Mouse (Mus musculus): Measurements from ENCODE around the gene Tbc1d1. TPM values are rescaled to one million over a fixed set of nuclear protein-coding genes. Genes with fewer than 3 reads are reported as not detected.

Tbc1d1 gene
- polyA plus RNA-seq, 1 experiment from 2014 or later: 11.5 TPM

DNA sequence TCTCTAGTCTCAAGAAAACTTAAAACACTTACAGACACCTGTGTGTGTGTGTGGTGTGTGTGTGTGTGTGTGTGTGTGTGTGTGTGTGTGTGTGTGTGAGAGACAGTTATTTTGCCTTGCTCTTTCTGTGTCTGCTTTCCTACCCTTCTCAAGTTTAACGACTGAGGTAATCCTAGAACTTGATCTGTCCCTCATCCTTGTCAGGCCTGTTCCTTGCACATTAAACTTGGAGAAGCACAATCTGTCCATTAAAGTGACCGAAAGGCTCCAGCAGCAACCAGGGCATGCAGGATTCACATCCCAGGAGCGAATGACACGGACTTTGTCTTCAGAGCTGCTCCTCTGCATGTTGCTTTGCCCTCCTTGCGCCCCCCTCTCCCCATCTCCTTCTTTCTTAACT, 6.5 kb downstream of the Tbc1d1 start:
- H3K4me2 ChIP-seq (replicated peaks; ENCODE audit: low read depth): no peak overlapping the region
- H3K9me3 ChIP-seq (ENCODE audit: control insufficient read depth, low read length): no peaks in the 10 kb centered on the region
- WGBS: 89% methylated on average over 5 of the region's 5 CpGs
- no peak overlapping the region for H3K9ac ChIP-seq (ENCODE audit: low read length)
- DNase-seq (ENCODE audit: low spot score): no peak
- H3K4me1 ChIP-seq (replicated peaks; ENCODE audit: control insufficient read depth, insufficient read depth): no peaks in the 10 kb centered on the region; the same call in 1 of the 2 replicates
- no peak overlapping the region for H3K27ac ChIP-seq (replicated peaks)
- TF ChIP-seq CTCF (IDR thresholded peaks at IDR 0.05; ENCODE audit: low read depth): no peak
- no peak for TF ChIP-seq EP300 (optimal IDR thresholded peaks at IDR 0.05)
- ATAC-seq (ENCODE audit: low FRiP score, low TSS enrichment): no peak
- H3K27me3 ChIP-seq (ENCODE audit: control insufficient read depth, insufficient read depth, low read length): no peaks in the 10 kb centered on the region
- no peaks in the 10 kb centered on the region for H3K36me3 ChIP-seq (ENCODE audit: control insufficient read depth, insufficient read depth, low read length)
- H3K4me3 ChIP-seq (ENCODE audit: low read depth, low read length): no peak overlapping the region

DNA sequence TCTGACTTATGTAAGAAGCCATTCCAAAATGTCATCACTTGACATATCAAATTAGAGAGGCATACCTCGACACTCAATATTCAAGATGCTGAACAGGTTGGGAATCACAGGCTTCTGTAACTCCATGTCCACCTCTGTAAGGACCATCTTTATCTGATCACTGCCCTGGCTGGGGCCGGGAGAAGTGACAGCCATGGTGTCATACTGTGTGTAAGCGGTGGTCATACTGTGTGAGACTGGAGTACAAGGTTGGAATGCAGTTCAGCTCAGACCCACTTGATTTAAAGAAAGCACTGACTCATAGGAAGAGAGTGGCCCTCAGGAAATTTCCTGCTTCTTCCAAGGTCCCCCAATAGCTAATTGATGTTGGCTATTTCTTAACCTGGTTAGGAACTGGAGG, 8.3 kb downstream of the Tbc1d1 start:
- no peak for DNase-seq (ENCODE audit: low spot score)
- no peak overlapping the region for H3K4me2 ChIP-seq (replicated peaks; ENCODE audit: low read depth)
- H3K9me3 ChIP-seq (ENCODE audit: control insufficient read depth, low read length): no peaks in the 10 kb centered on the region
- no peak overlapping the region for H3K9ac ChIP-seq (ENCODE audit: low read length)
- no peaks in the 10 kb centered on the region for H3K27me3 ChIP-seq (ENCODE audit: control insufficient read depth, insufficient read depth, low read length)
- no peak overlapping the region for H3K4me3 ChIP-seq (ENCODE audit: low read depth, low read length)
- TF ChIP-seq CTCF (IDR thresholded peaks at IDR 0.05; ENCODE audit: low read depth) (no peak), EP300 (optimal IDR thresholded peaks at IDR 0.05) (no peak)
- no peaks in the 10 kb centered on the region; the same call in 1 of the 2 replicates for H3K4me1 ChIP-seq (replicated peaks; ENCODE audit: control insufficient read depth, insufficient read depth)
- WGBS: 92% methylated on average over 3 of the region's 3 CpGs
- H3K27ac ChIP-seq (replicated peaks): no peak overlapping the region
- no peaks in the 10 kb centered on the region for H3K36me3 ChIP-seq (ENCODE audit: control insufficient read depth, insufficient read depth, low read length)
- no peak for ATAC-seq (ENCODE audit: low FRiP score, low TSS enrichment)

DNA sequence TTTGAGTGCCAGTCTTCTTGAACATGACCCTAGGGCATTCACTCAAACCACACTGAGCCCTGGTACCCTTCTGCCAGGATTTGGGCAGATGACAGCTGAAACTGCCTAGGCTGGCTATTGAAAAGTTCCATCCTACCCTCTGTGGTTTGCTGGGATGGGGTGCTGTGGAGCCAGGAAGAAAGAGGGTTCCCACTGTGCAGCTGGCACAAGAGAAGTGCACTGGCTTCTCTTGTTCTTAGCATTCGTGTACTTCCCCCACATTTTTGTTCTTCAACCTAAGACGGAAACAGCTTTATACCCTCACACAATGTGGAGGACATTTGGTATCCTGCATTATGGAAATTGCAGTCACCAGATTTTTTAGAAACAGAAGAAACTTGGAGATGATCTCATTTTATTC, 9.7 kb downstream of the Tbc1d1 start:
- Histone ChIP-seq H3K4me1 (replicated peaks; ENCODE audit: control insufficient read depth, insufficient read depth) (no peaks in the 10 kb centered on the region; the same call in 1 of the 2 replicates), H3K27ac (replicated peaks) (no peak overlapping the region), H3K4me3 (ENCODE audit: low read depth, low read length) (no peak overlapping the region), H3K36me3 (ENCODE audit: control insufficient read depth, insufficient read depth, low read length) (no peaks in the 10 kb centered on the region), H3K4me2 (replicated peaks; ENCODE audit: low read depth) (no peak overlapping the region), H3K27me3 (ENCODE audit: control insufficient read depth, insufficient read depth, low read length) (no peaks in the 10 kb centered on the region), H3K9me3 (ENCODE audit: control insufficient read depth, low read length) (no peaks in the 10 kb centered on the region), H3K9ac (ENCODE audit: low read length) (no peak overlapping the region)
- 76% methylated on average over 2 of the region's 2 CpGs for WGBS
- ATAC-seq (ENCODE audit: low FRiP score, low TSS enrichment) (no peak), DNase-seq (ENCODE audit: low spot score) (no peak)
- no peak for TF ChIP-seq CTCF (IDR thresholded peaks at IDR 0.05; ENCODE audit: low read depth)

DNA sequence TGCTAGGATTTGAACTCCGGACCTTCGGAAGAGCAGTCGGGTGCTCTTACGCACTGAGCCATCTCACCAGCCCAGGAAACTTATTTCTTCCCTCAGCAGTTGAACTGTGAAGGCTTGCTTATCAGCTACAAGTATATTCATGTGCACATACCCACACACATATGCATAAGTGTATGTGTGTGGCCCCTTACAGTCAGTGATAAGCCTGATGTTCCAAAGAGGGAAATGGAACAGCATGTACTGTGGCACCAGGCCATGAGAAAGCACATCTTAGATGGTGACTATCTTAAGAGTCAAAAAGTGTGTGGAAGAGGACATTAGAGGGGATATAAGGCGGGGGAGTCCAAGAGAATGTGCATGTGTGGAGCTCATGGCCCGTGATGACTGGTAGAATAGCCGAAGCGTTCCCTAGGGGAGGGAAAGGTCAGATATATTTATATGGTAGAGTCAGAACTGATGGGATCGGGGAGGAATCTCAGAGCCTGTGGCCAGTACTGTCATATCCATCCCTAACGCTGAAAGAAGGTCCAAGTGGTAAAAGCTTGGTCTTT, 13.0 kb downstream of the Tbc1d1 start:
- no peak for TF ChIP-seq EP300 (optimal IDR thresholded peaks at IDR 0.05)
- H3K4me1 ChIP-seq (replicated peaks; ENCODE audit: control insufficient read depth, insufficient read depth): no peaks in the 10 kb centered on the region
- WGBS: 90% methylated on average over 10 of the region's 10 CpGs
- H3K4me2 ChIP-seq (replicated peaks; ENCODE audit: low read depth): no peak overlapping the region
- H3K27ac ChIP-seq (replicated peaks): no peak overlapping the region
- no peak for ATAC-seq (ENCODE audit: low FRiP score, low TSS enrichment)
- no peak for DNase-seq (ENCODE audit: low spot score)
- no peak overlapping the region for H3K9ac ChIP-seq (ENCODE audit: low read length)
- H3K4me3 ChIP-seq (ENCODE audit: low read depth, low read length): no peak overlapping the region
- no peaks in the 10 kb centered on the region for H3K27me3 ChIP-seq (ENCODE audit: control insufficient read depth, insufficient read depth, low read length)
- H3K36me3 ChIP-seq (ENCODE audit: control insufficient read depth, insufficient read depth, low read length): no peaks in the 10 kb centered on the region
- H3K9me3 ChIP-seq (ENCODE audit: control insufficient read depth, low read length): no peaks in the 10 kb centered on the region

DNA sequence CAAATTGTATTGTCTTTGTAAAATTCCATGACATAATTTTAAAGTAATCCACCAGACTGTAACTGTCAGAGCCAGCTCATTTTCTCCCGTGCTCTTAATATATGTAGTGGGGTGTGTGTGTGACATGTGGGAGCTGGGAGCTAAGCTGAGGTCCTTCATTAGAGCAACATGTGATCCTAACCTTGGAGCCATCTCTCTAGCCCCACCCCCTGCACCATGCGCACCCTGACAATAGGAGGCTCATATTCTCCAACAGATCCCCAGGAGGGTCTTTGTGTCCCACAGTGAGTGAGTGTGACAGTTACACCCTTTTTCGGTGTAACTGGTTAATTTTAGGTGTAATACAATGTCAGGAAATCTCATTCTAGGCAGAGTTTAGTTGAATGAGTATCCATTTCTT, 16.8 kb downstream of the Tbc1d1 start:
- no peaks in the 10 kb centered on the region for H3K36me3 ChIP-seq (ENCODE audit: control insufficient read depth, insufficient read depth, low read length)
- H3K9me3 ChIP-seq (ENCODE audit: control insufficient read depth, low read length): no peaks in the 10 kb centered on the region
- DNase-seq (ENCODE audit: low spot score): no peak
- 75% methylated on average over 3 of the region's 3 CpGs for WGBS
- no peak overlapping the region for H3K27ac ChIP-seq (replicated peaks)
- no peaks in the 10 kb centered on the region for H3K4me1 ChIP-seq (replicated peaks; ENCODE audit: control insufficient read depth, insufficient read depth)
- H3K27me3 ChIP-seq (ENCODE audit: control insufficient read depth, insufficient read depth, low read length): no peaks in the 10 kb centered on the region
- no peak for ATAC-seq (ENCODE audit: low FRiP score, low TSS enrichment)
- no peak overlapping the region for H3K4me2 ChIP-seq (replicated peaks; ENCODE audit: low read depth)
- no peak overlapping the region for H3K4me3 ChIP-seq (ENCODE audit: low read depth, low read length)
- no peak overlapping the region for H3K9ac ChIP-seq (ENCODE audit: low read length)
- TF ChIP-seq EP300 (optimal IDR thresholded peaks at IDR 0.05) (no peak), CTCF (IDR thresholded peaks at IDR 0.05; ENCODE audit: low read depth) (no peak)

DNA sequence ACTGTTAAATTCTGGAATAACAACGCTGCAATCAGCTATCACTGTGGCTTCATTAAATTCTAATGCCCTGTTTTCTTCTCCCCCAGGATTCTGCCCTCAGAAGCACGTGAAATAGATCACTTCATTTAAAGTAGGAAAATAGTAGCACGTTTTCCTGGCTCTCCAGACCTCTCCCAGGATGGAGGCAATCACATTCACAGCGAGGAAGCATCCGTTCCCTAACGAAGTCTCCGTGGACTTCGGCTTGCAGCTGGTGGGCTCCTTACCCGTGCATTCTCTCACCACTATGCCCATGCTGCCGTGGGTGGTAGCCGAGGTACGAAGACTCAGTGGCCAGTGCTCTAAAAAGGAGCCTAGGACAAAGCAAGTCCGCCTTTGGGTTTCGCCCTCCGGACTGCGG, 17.2 kb downstream of the Tbc1d1 start:
- no peaks in the 10 kb centered on the region for H3K9me3 ChIP-seq (ENCODE audit: control insufficient read depth, low read length)
- no peaks in the 10 kb centered on the region for H3K27me3 ChIP-seq (ENCODE audit: control insufficient read depth, insufficient read depth, low read length)
- DNase-seq (ENCODE audit: low spot score) (no peak), ATAC-seq (ENCODE audit: low FRiP score, low TSS enrichment) (no peak)
- no peak overlapping the region for H3K27ac ChIP-seq (replicated peaks)
- 83% methylated on average over 16 of the region's 16 CpGs for whole genome bisulfite sequencing
- no peak overlapping the region for H3K4me3 ChIP-seq (ENCODE audit: low read depth, low read length)
- H3K4me1 ChIP-seq (replicated peaks; ENCODE audit: control insufficient read depth, insufficient read depth): no peaks in the 10 kb centered on the region
- no peak for TF ChIP-seq EP300 (optimal IDR thresholded peaks at IDR 0.05)
- no peak for TF ChIP-seq CTCF (IDR thresholded peaks at IDR 0.05; ENCODE audit: low read depth)
- H3K9ac ChIP-seq (ENCODE audit: low read length): no peak overlapping the region
- no peaks in the 10 kb centered on the region for H3K36me3 ChIP-seq (ENCODE audit: control insufficient read depth, insufficient read depth, low read length)
- no peak overlapping the region for H3K4me2 ChIP-seq (replicated peaks; ENCODE audit: low read depth)
